Mouse (Mus musculus) CH12.LX (cell line): ENCODE data around the gene Ssh2. TPM values are rescaled to one million over a fixed set of nuclear protein-coding genes. Genes with fewer than 3 reads are reported as not detected.

Source experiments
- DNase-seq: peaks from one replicate; pipeline ENCODE4 v3.0.0-alpha.2; 2013; ENCODE audit errors: extremely low read depth
- H3K27ac ChIP-seq: 2 replicates; pipeline ENCODE4 v1.5.1; 2012; ENCODE audit warnings: low read depth, mild to moderate bottlenecking, control low read depth, moderate library complexity; ENCODE audit not compliant: insufficient read depth
- H3K27me3 ChIP-seq: replicated peaks from 2 replicates; pipeline ENCODE3; 2012; ENCODE audit warnings: inconsistent platforms
- H3K36me3 ChIP-seq, 2 experiments: replicated peaks in 1 of 2; 2 replicates each; pipeline versions ENCODE3 to v1.6.1; 2012; ENCODE audit warnings: inconsistent platforms in 1 of 2, low read length in 1 of 2, mild to moderate bottlenecking in 1 of 2, mixed read lengths in 1 of 2, moderate library complexity in 1 of 2; ENCODE audit not compliant: control insufficient read depth in 1 of 2, insufficient read depth in 1 of 2
- H3K4me1 ChIP-seq, 2 experiments: 2 replicates each; pipeline ENCODE4 v1.6.1; 2012; ENCODE audit warnings: inconsistent platforms in 1 of 2, moderate library complexity in 1 of 2; ENCODE audit not compliant: insufficient read depth in 2 of 2, control insufficient read depth in 1 of 2
- H3K4me2 ChIP-seq: 2 replicates; pipeline ENCODE4 v1.6.1; 2012; ENCODE audit warnings: low read depth, mild to moderate bottlenecking, control low read depth; ENCODE audit not compliant: poor library complexity, insufficient read depth, severe bottlenecking
- H3K4me3 ChIP-seq, 3 experiments: fragments of 150-350 bp in 1 of 3; sonication (generic) in 1 of 3; replicated peaks in 1 of 3; 2 replicates each; pipeline versions ENCODE3 to v1.5.1; 2011 to 2012; ENCODE audit warnings: low read depth in 2 of 3, low read length in 2 of 3, mild to moderate bottlenecking in 2 of 3, moderate library complexity in 2 of 3, control low read depth in 1 of 3, improper control_type of control experiment in 1 of 3, inconsistent platforms in 1 of 3, mixed read lengths in 1 of 3; ENCODE audit not compliant: poor library complexity in 1 of 3
- H3K79me2 ChIP-seq: replicated peaks from 2 replicates; pipeline ENCODE4 v1.6.1; 2012; ENCODE audit warnings: mild to moderate bottlenecking, moderate library complexity; ENCODE audit not compliant: control insufficient read depth, poor library complexity, insufficient read depth, severe bottlenecking; ENCODE audit errors: extremely low read depth
- H3K9ac ChIP-seq: 2 replicates; pipeline ENCODE4 v1.6.1; 2012; ENCODE audit warnings: low read depth, mild to moderate bottlenecking, control low read depth, moderate library complexity; ENCODE audit not compliant: insufficient read depth
- H3K9me3 ChIP-seq: replicated peaks from 2 replicates; pipeline ENCODE3; 2012; ENCODE audit warnings: low read length, inconsistent platforms, mixed read lengths
- BHLHE40 ChIP-seq: IDR thresholded peaks from 2 replicates; pipeline ENCODE4 v1.6.1; 2011; ENCODE audit warnings: mild to moderate bottlenecking, low read depth, low read length, improper control_type of control experiment
- CHD1 ChIP-seq: IDR thresholded peaks from 2 replicates; pipeline ENCODE4 v1.6.1; 2012; ENCODE audit warnings: low read depth, low read length, improper control_type of control experiment, inconsistent platforms
- E2F4 ChIP-seq: IDR thresholded peaks from 2 replicates; pipeline ENCODE4 v1.6.1; 2011; ENCODE audit warnings: low read depth, low read length, improper control_type of control experiment; ENCODE audit not compliant: insufficient replicate concordance
- MAX ChIP-seq: IDR thresholded peaks from 2 replicates; pipeline ENCODE4 v1.6.1; 2011; ENCODE audit warnings: low read length, improper control_type of control experiment
- MAZ ChIP-seq: IDR thresholded peaks from 2 replicates; pipeline ENCODE4 v1.6.1; 2012; ENCODE audit warnings: low read depth, mild to moderate bottlenecking, inconsistent platforms, low read length, improper control_type of control experiment, moderate library complexity
- NELFE ChIP-seq: IDR thresholded peaks from 2 replicates; pipeline ENCODE4 v1.6.1; 2011; ENCODE audit warnings: low read depth, low read length, improper control_type of control experiment
- PAX5 ChIP-seq: IDR thresholded peaks from 2 replicates; pipeline ENCODE4 v1.6.1; 2012; ENCODE audit warnings: low read length, inconsistent platforms, mixed read lengths
- POLR2A ChIP-seq: IDR thresholded peaks from 2 replicates; pipeline ENCODE4 v1.6.1; 2011; ENCODE audit warnings: low read depth, mild to moderate bottlenecking, improper control_type of control experiment, low read length
- POLR2AphosphoS2 ChIP-seq: IDR thresholded peaks from 2 replicates; pipeline ENCODE4 v1.6.1; 2011; ENCODE audit warnings: low read depth, low read length, improper control_type of control experiment
- RAD21 ChIP-seq: IDR thresholded peaks from 2 replicates; pipeline ENCODE4 v1.6.1; 2011; ENCODE audit warnings: low read depth, mild to moderate bottlenecking, low read length, improper control_type of control experiment, moderate library complexity
- RCOR1 ChIP-seq: conservative IDR thresholded peaks from 2 replicates; pipeline ENCODE4 v1.6.1; 2012; ENCODE audit warnings: low read depth, mild to moderate bottlenecking, inconsistent platforms, low read length, improper control_type of control experiment
- SMC3 ChIP-seq: IDR thresholded peaks from 2 replicates; pipeline ENCODE4 v1.6.1; 2011; ENCODE audit warnings: low read depth, low read length, improper control_type of control experiment
- TBP ChIP-seq: conservative IDR thresholded peaks from 2 replicates; pipeline ENCODE4 v1.6.1; 2011; ENCODE audit warnings: low read depth, low read length, improper control_type of control experiment
- TCF12 ChIP-seq: IDR thresholded peaks from 2 replicates; pipeline ENCODE4 v1.6.1; 2014; ENCODE audit warnings: low read depth, mild to moderate bottlenecking, inconsistent platforms, low read length, improper control_type of control experiment
- USF2 ChIP-seq: conservative IDR thresholded peaks from 2 replicates; pipeline ENCODE4 v1.6.1; 2011; ENCODE audit warnings: low read depth, low read length, improper control_type of control experiment
- ZMIZ1 ChIP-seq: IDR thresholded peaks from 2 replicates; pipeline ENCODE4 v1.6.1; 2012; ENCODE audit warnings: low read depth, mild to moderate bottlenecking, inconsistent platforms, low read length, improper control_type of control experiment
- dilution Hi-C: fragments of 300-500 bp; cut with MboI; formaldehyde crosslinking; loops from 2 replicates; pipeline ENCODE4 v1.14.3; 2020; ENCODE audit warnings: low sequenced_read_pairs; ENCODE audit not compliant: extremely low pct_unique_long_range_greater_than_20kb, extremely low pct_ligation_motif_present
- in situ Hi-C: fragments of 300-500 bp; cut with MboI; formaldehyde crosslinking; loops from 3 replicates; pipeline ENCODE4 v1.14.3; 2019; ENCODE audit warnings: low sequenced_read_pairs, low pct_ligation_motif_present, low pct_unique_long_range_greater_than_20kb, mixed read lengths
- polyA plus RNA-seq: library from polyadenylated mRNA; unstranded; fragments of >175 nt; gene quantifications from 2 replicates; pipeline ENCODE4 v1.2.1, GENCODE M21; 2012; ENCODE audit warnings: low read depth; ENCODE audit not compliant: insufficient read length
- total RNA-seq, 2 experiments: library from RNA; depleted of rRNA; stranded (reverse); fragments of 300-350 nt in 1 of 2; fragments of >200 nt in 1 of 2; gene quantifications; 2 replicates each; pipeline ENCODE4 v1.2.3; 2012 to 2014

Ssh2 gene
- total and polyA plus RNA-seq, 3 experiments = 5.9 to 14.6 (median 6.3) TPM

- no peak for TF ChIP-seq E2F4
- TF ChIP-seq RCOR1 = no peak
- no peak for TF ChIP-seq USF2
- H3K4me3 ChIP-seq = no peak overlapping the region
- H3K4me2 ChIP-seq = no peak overlapping the region
- H3K36me3 ChIP-seq = peaks cover 0 to 2% of the 10 kb centered on the region in 2 experiments
- dilution Hi-C loops (no loop called here), in situ Hi-C loops (no loop called here)
- no peak overlapping the region for H3K27ac ChIP-seq
- H3K9me3 ChIP-seq = no peaks in the 10 kb centered on the region
- no peaks in the 10 kb centered on the region for H3K27me3 ChIP-seq
- H3K9ac ChIP-seq = no peak overlapping the region
- DNase-seq = no peak
- H3K79me2 ChIP-seq = no peaks in the 10 kb centered on the region
- peaks cover 3 to 29% of the 10 kb centered on the region in 2 experiments; a peak in 3 of 4 replicates for H3K4me1 ChIP-seq
Measured at GRCm38 (mm10) chr11:77369188-77369840, 153.2 kb downstream of the Ssh2 start.

- H3K36me3 ChIP-seq = peaks cover 0 to 2% of the 10 kb centered on the region in 2 experiments
- H3K4me1 ChIP-seq = peaks cover 3 to 29% of the 10 kb centered on the region in 2 experiments; a peak in 3 of 4 replicates
- no peak overlapping the region for H3K27ac ChIP-seq
- H3K4me3 ChIP-seq = no peak overlapping the region
- H3K27me3 ChIP-seq = no peaks in the 10 kb centered on the region
- H3K79me2 ChIP-seq = no peaks in the 10 kb centered on the region
- no peak overlapping the region for H3K4me2 ChIP-seq
- TF ChIP-seq MAX = no peak
- TF ChIP-seq TBP = no peak
- TF ChIP-seq TCF12 = no peak
- no peak for TF ChIP-seq ZMIZ1
- TF ChIP-seq CHD1 = no peak
- TF ChIP-seq POLR2A = no peak
- no peak for TF ChIP-seq SMC3
- TF ChIP-seq NELFE = no peak
- TF ChIP-seq POLR2AphosphoS2 = no peak
- no peak for TF ChIP-seq RAD21
- no peak for TF ChIP-seq E2F4
- TF ChIP-seq BHLHE40 = no peak
- TF ChIP-seq PAX5 = no peak
- no peak for TF ChIP-seq MAZ
- dilution Hi-C loops (no loop called here), in situ Hi-C loops (no loop called here)
- H3K9me3 ChIP-seq = no peaks in the 10 kb centered on the region
- no peak for DNase-seq
- no peak overlapping the region for H3K9ac ChIP-seq
Measured at GRCm38 (mm10) chr11:77369841-77370191, 153.7 kb downstream of the Ssh2 start.
